Mouse (Mus musculus) forebrain, embryonic 10.5 days (tissue): ENCODE measurements around the gene Armh2. TPM values are rescaled to one million over a fixed set of nuclear protein-coding genes. Genes with fewer than 3 reads are reported as not detected.
"Not testable (repeated sequence)": the region's sequence is repeated elsewhere in the genome, so short reads cannot be mapped to it uniquely, and the experiment has no call there.

Experiments used
- DNase-seq: peaks from one replicate; pipeline ENCODE4 v3.0.0-alpha.2; 2017; ENCODE audit warnings: low spot score; ENCODE audit errors: extremely low spot score
- H3K27ac ChIP-seq: fragments of 300-500 bp; sonication (generic); 2 replicates; pipeline ENCODE4 v1.5.1; 2016; ENCODE audit warnings: mild to moderate bottlenecking
- H3K27me3 ChIP-seq: fragments of 300-500 bp; sonication (generic); 2 replicates; pipeline ENCODE4 v1.6.1; 2016; ENCODE audit warnings: mild to moderate bottlenecking; ENCODE audit not compliant: poor library complexity, severe bottlenecking
- H3K36me3 ChIP-seq: fragments of 300-500 bp; sonication (generic); replicated peaks from 2 replicates; pipeline ENCODE4 v1.6.1; 2016; ENCODE audit warnings: mild to moderate bottlenecking, moderate library complexity
- H3K4me1 ChIP-seq: fragments of 300-500 bp; sonication (generic); 2 replicates; pipeline ENCODE4 v1.6.1; 2016
- H3K4me3 ChIP-seq: fragments of 300-500 bp; sonication (generic); 2 replicates; pipeline ENCODE4 v1.5.1; 2016; ENCODE audit warnings: mild to moderate bottlenecking, moderate library complexity
- H3K9me3 ChIP-seq: fragments of 300-500 bp; sonication (generic); 2 replicates; pipeline ENCODE4 v1.6.1; 2016; ENCODE audit warnings: mild to moderate bottlenecking, moderate library complexity
- WGBS: fragments of 180-500 bp; shearing (Covaris S2); methylation state at CpG from one replicate; pipeline ENCODE4 v1.1.7; 2016; 5-methylcytosine and 5-hydroxymethylcytosine counted together
- polyA plus RNA-seq: library from polyadenylated mRNA; unstranded; fragments of >200 nt; fragmentation: Nextera tagmentation; extraction: Ambion mirVana; gene quantifications from 2 replicates; pipeline ENCODE4 v1.2.1, GENCODE M21; 2016

Gene Armh2
- polyA plus RNA-seq, 1 experiment from 2014 or later = 0.22 TPM

DNA sequence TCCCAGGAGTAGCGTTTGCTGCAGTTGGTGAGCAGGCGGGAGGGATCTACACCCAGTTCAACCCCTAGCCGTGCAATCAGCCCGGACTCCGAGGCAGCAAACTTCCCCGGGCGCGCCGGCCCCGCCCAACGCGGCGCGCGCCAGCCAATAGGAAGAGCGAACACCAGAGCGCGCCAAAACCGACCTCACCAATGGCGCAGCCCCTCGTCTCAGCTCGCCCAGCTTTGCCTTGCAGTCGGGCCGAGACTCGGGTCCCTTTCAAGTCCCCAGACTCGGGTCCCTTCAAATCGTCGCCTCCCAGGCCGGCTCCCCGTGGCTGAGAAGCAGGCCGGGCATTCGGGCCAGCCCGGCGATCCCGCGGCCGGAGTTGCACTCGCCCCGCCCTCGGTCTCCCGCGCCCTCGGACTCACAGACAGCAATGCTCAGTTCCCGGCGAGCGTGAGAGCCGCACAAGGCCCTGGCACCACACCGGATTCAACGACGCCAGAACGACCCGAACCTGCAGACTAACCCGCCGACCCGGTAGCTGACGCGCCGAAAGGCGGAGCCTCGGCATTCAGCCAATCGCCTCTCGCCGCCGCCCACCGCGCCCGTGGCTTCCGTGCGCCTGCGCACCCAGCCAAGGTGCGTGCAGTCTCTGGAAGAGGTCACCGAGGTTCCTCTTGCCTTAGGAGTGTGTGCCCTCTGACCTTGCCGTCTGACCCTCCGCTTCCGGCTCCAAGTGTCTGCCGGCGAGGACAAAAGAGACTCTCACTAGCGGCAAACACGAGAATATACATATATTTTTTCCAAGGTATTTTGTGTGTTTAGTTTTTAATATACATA is 20.6 kb downstream of the Armh2 start, which contains the start of gene Gmnn:
Gene Gmnn, minus strand, starts transcription at position 521 of the 825 bp plus-strand sequence.
- WGBS = under 1% methylated on average over 79 of the region's 79 CpGs
- 0 out of 2 replicates have a peak, but pooled peaks cover 2% of the 10 kb centered on the region for H3K9me3 ChIP-seq
- DNase-seq = peak; percentile 90
- H3K4me3 ChIP-seq = peak within 1 kb of the TSS; percentile 78
- peak within 1 kb of the TSS; percentile 97 for H3K27ac ChIP-seq
- peaks cover 40% of the 10 kb centered on the region for H3K36me3 ChIP-seq
- H3K27me3 ChIP-seq = no peaks in the 10 kb centered on the region
- peaks cover 24% of the 10 kb centered on the region for H3K4me1 ChIP-seq

DNA sequence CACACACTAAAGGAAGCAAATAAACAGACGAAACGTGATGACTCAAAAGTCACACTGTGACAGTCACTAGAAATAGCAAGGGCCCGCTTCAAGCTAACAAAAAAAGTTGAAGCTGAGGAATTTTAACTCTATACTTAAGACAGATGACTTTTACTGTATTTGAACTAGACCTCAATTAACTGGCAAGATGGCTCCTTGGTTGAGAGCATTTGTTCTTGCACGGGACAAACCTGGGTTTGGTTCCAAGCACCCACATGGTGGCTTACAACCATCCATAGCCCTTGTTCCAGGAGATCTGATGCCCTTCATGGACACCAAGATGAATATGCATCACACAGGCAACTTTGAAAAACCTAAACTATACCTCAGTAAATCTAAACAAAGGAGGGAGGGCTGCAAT is 21.2 kb downstream of the Armh2 start:
- DNase-seq = no peak
- H3K4me1 ChIP-seq = peaks cover 24% of the 10 kb centered on the region
- no peaks in the 10 kb centered on the region for H3K27me3 ChIP-seq
- H3K36me3 ChIP-seq = peaks cover 34% of the 10 kb centered on the region
- 0 out of 2 replicates have a peak, but pooled peaks cover 2% of the 10 kb centered on the region for H3K9me3 ChIP-seq
- WGBS = 46% methylated on average over 4 of the region's 4 CpGs
- peak overlapping the region; percentile 78 for H3K4me3 ChIP-seq
- peak overlapping the region; percentile 97 for H3K27ac ChIP-seq

DNA sequence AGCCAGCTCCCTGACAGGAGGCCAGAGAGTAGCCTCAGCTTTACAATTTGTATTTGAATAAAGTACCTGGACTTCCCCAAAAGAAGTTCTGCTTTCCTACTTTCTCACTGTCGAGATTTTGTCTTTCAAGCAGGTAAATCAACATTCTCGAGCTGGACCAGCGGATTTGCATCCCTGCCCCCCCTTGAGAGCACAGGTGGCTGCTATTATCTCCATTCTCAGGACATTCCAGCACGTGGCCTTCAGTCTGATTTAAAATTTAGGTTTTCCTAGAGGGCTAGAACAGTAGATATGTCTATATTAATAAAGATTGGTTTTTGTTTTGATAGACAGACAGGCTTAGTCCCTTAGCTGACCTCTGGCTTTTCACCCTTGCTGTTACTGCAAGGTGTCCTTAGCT is 26.8 kb downstream of the Armh2 start:
- H3K36me3 ChIP-seq = peaks cover 11% of the 10 kb centered on the region
- H3K4me1 ChIP-seq, H3K27me3 ChIP-seq, H3K4me3 ChIP-seq, DNase-seq, H3K9me3 ChIP-seq, H3K27ac ChIP-seq: not testable (repeated sequence)
- WGBS = 81% methylated on average over 4 of the region's 4 CpGs

DNA sequence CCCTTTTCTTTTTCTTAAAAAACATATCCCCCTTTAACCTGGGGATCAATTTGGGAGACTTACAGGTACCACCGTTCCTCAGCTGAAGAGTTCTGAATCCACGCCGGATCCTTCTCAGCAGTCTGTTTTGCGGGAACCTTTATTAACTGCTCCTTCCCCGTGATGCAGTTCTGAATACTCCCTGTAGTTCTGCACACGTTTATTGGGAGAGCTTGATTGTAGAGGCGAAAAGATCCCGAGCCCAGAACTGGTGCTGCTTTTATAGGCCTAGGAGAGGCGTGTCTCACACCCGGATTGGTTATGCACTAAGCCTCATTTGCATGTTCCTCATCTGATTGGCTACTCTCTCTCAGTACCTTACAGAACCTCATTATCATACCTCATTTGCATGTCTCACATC is 30.4 kb downstream of the Armh2 start:
- H3K36me3 ChIP-seq, H3K27me3 ChIP-seq, H3K27ac ChIP-seq, DNase-seq, H3K4me3 ChIP-seq, H3K4me1 ChIP-seq, H3K9me3 ChIP-seq: not testable (repeated sequence)
- WGBS = 93% methylated on average over 10 of the region's 10 CpGs

DNA sequence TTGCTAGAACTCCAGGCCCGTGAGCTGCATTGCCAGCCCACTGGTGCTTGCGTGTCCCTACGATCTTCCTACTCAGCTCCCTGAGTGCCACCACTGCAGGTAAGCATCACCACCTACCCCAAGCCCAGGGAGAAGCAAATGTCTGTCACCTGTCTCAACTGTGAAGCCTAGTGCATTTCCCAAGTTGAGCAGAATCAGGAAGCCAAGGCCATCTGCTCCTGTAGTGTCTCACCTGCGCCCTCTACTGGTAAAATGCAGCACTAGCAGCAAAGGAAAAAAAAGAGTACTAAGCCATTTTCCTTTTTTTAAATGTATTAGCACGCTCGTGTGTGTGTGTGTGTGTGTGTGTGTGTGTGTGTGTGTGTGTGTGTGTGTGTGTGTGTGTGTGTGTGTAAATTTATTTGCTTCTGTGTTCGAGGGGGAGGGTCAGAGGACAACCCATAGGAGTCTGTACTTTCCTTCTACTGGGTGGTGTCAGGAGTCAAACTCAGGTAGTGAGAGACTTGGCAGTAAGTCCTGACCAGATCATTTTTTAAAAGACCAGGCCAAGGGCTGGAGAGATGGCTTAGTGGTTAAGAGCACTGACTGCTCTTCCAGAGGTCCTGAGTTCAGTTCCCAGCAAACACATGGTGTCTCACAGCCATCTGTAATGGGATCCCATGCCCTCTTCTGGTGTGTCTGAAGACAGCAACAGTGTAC is 35.3 kb downstream of the Armh2 start:
- 50% methylated on average over 7 of the region's 7 CpGs for WGBS
- Histone ChIP-seq H3K4me1 (no peaks in the 10 kb centered on the region), H3K27me3 (no peaks in the 10 kb centered on the region), H3K27ac (no peak overlapping the region), H3K9me3 (no peaks in the 10 kb centered on the region), H3K4me3 (no peak overlapping the region), H3K36me3 (no peaks in the 10 kb centered on the region)
- DNase-seq = peak; percentile 29

DNA sequence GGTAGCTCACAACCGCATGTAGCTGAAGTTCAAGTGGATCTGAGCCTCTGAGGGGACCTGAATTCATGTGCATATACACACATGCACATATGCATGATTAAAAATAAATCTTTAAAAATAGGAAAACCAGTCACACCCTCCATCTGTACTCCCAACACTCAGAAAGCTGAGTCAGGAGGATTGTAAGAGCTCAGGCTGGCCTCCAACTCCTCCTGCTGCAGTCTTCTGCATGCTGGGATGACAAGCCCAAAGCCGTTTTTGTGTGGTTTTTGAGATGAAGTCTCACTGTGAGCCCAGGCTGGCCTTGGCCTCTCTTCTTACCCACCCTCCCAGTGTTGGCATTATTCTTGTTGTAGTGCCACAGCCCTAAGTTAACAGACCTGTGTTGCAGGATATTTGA is 37.0 kb downstream of the Armh2 start:
- Histone ChIP-seq H3K4me3 (no peak overlapping the region), H3K9me3 (no peaks in the 10 kb centered on the region), H3K27ac (no peak overlapping the region), H3K36me3 (no peaks in the 10 kb centered on the region), H3K4me1 (no peaks in the 10 kb centered on the region), H3K27me3 (no peaks in the 10 kb centered on the region)
- DNase-seq = no peak
- WGBS = 78% methylated on average over 2 of the region's 2 CpGs

DNA sequence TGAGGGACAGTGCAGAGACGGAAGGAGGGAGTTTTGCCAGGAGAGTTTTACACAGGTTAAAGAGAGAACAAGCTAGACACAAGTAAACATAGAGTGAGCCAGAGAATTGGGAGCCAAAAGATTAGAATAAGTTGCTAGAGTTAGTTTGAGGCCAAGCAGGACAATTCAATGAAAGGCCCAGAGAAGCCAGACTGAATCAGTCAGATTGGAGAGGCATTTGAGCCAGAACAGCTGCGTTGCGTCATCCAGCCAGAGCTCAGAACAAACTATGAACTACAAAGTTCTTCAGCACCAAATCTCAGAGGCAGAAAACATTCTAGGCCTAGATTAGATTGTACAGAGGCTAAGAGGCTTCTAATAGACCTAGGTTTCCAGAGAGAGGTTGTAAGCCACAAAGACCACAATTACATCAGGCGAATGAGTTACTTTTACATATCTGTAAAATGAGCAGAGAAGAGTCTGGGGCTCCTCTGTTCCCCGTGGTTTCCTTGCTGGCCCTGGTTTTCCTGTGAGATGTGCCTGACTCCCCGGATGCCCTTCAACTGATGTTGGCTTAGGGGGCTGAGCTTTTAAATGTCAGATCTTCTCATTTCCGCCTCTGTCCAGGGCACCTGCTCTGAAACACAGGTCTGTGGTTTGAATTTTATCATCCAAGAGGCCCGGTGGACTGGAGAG is 37.8 kb downstream of the Armh2 start:
- 85% methylated on average over 8 of the region's 8 CpGs for WGBS
- no peaks in the 10 kb centered on the region for H3K4me1 ChIP-seq

DNA sequence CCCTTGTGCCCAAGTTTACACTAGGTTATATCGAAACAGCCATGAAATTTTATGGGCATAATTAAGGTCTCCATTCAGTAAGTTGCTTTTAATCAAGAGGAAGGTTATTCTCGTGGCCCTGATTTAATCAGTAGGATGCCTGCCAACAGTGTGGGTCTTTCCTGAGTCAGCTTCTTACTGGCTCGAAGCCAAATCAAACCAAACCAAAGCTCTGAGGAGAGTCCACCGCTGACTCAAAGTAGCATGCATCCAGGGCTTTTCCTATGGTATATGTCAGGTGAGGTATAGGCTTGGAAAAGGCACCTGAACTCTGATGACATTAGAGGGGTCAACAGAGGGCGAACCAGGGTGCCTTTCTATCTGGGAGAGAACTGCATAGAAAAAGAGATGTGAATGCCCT is 40.9 kb downstream of the Armh2 start:
- Histone ChIP-seq H3K4me1 (peaks cover 6% of the 10 kb centered on the region), H3K9me3 (no peaks in the 10 kb centered on the region), H3K4me3 (no peak overlapping the region), H3K27ac (no peak overlapping the region), H3K36me3 (no peaks in the 10 kb centered on the region), H3K27me3 (no peaks in the 10 kb centered on the region)
- DNase-seq = no peak
- WGBS = 89% methylated on average over 5 of the region's 5 CpGs

More for the DNA sequence above, 37.8 kb downstream of the Armh2 start:
- Histone ChIP-seq H3K27ac (no peak overlapping the region), H3K4me3 (no peak overlapping the region), H3K36me3 (no peaks in the 10 kb centered on the region), H3K9me3 (no peaks in the 10 kb centered on the region), H3K27me3 (no peaks in the 10 kb centered on the region)
- DNase-seq = no peak

DNA sequence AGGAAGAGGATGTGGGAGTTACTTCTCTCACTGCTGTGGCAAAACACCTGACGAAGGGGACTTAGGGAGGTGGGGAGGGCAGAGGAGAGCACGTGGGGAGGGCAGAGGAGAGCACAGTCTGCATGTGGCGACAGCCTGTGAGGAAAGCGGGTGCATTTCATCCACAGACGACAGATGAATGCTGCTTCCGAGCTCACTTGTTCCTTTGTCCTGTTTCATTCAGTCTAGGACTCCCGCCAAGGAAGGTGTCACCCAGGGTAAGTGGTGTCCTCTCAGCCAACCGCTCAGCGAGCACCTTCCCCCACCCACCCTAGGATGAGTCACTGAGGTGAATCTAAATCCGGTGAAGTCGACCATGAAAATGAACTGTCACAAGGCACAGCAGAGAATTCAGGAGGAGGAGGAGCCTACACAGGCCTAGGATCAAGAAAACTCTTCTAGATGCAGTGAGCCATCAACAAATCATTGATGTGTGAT is 45.0 kb downstream of the Armh2 start:
- peaks cover 6% of the 10 kb centered on the region for H3K4me1 ChIP-seq
- H3K36me3 ChIP-seq = no peaks in the 10 kb centered on the region
- H3K27me3 ChIP-seq = no peaks in the 10 kb centered on the region
- H3K4me3 ChIP-seq = no peak overlapping the region
- no peaks in the 10 kb centered on the region for H3K9me3 ChIP-seq
- no peak overlapping the region for H3K27ac ChIP-seq
- DNase-seq = no peak
- 62% methylated on average over 11 of the region's 11 CpGs for WGBS

DNA sequence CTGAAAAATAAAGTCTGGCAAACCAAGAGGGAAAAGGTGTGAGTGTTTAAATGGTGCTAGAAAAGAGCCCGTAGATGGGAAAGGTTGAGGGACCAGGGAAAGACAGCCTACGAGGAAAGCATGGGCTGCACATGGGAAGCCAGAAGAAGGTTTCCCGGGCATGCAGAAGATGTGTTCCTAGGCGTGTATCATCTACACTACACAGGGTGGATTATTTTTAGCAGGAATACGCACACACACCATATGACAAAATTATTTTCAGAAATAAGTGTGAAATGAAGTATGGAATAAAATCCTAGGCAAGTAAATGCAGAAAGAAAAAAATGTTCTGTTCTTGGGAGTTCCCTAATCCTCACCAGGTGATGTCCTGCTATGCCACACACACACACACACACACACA is 46.4 kb downstream of the Armh2 start:
- H3K4me3 ChIP-seq = no peak overlapping the region
- H3K9me3 ChIP-seq = no peaks in the 10 kb centered on the region
- H3K27me3 ChIP-seq = no peaks in the 10 kb centered on the region
- H3K27ac ChIP-seq = no peak overlapping the region
- no peak for DNase-seq
- H3K36me3 ChIP-seq = no peaks in the 10 kb centered on the region
- WGBS = 91% methylated on average over 5 of the region's 5 CpGs
- peaks cover 6% of the 10 kb centered on the region for H3K4me1 ChIP-seq

DNA sequence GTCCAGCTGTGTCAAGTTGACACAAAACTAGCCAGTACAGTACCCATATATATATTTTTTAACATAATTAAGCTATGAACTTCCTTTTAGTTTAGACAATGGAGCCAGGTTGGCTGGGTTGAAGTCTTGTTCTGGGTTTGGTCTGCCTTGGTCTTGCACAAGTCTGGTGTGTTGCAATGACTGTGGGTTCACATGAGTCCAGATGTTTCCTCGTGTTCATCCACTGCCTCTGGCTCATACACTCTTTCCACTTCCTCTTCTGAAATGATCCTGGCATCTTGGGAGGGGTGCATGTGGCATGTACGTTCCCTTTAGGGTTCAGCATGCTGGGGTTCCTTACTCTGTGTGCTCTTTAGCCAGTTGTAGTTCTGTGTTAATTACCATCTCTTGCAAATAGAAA is 50.3 kb downstream of the Armh2 start:
- Histone ChIP-seq H3K4me1 (peaks cover under 1% of the 10 kb centered on the region), H3K27me3 (no peaks in the 10 kb centered on the region), H3K4me3 (no peak overlapping the region), H3K9me3 (no peaks in the 10 kb centered on the region), H3K27ac (no peak overlapping the region), H3K36me3 (no peaks in the 10 kb centered on the region)
- no peak for DNase-seq
- 76% methylated on average over 2 of the region's 2 CpGs for WGBS

DNA sequence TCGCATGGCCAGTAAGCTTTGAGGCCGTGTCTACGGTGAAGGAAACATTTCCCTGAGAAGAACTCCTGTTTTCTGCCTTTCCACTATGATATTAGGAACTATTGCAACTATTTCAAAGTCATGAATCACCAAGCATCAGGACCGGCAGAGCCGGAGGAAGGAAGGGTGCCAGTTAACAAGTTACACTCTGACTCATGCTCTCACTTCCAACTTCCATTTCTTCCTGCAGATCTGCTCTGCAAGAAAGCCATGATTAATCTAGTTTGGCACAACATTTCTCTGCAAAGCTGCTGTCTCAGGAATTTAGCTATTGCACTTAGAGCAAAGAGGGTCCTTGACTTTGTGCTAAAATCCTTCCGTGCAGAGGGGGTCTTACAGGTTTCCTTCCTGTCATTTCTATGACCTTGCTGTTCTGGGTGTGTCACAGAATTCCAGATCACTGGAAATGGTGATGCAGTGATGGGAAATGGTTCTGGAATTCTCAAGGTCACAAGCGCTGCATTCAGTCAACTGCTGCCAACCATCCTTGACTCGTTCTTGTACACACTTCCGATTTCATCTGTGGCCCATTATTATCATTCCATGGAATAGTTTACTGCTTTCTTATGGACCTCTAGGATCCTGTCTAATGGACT is 51.5 kb downstream of the Armh2 start:
- H3K27me3 ChIP-seq = no peaks in the 10 kb centered on the region
- no peak for DNase-seq
- no peaks in the 10 kb centered on the region for H3K9me3 ChIP-seq
- no peaks in the 10 kb centered on the region for H3K4me1 ChIP-seq
- H3K27ac ChIP-seq = no peak overlapping the region
- H3K36me3 ChIP-seq = no peaks in the 10 kb centered on the region
- no peak overlapping the region for H3K4me3 ChIP-seq
- 94% methylated on average over 9 of the region's 9 CpGs for WGBS
